Mouse (Mus musculus) C2C12 (cell line): ENCODE measurements around the gene Baz1a.

Experiments used
- CEBPB ChIP-seq: IDR thresholded peaks from one replicate; pipeline ENCODE4 v1.6.1; 2011; ENCODE audit warnings: low read depth, mild to moderate bottlenecking, control low read depth, moderate library complexity
- CTCF ChIP-seq: IDR thresholded peaks from one replicate; pipeline ENCODE4 v1.5.1; 2011; ENCODE audit not compliant: control insufficient read depth, insufficient read depth, insufficient read length
- FOSL1 ChIP-seq: IDR thresholded peaks from one replicate; pipeline ENCODE4 v1.8.0; 2011; ENCODE audit warnings: mild to moderate bottlenecking, low read length; ENCODE audit not compliant: poor library complexity, insufficient read depth, severe bottlenecking
- MAX ChIP-seq: IDR thresholded peaks from one replicate; pipeline ENCODE4 v1.6.1; 2011; ENCODE audit warnings: mild to moderate bottlenecking, control low read depth
- USF1 ChIP-seq: IDR thresholded peaks from one replicate; pipeline ENCODE4 v1.6.1; 2011; ENCODE audit warnings: low read depth, mild to moderate bottlenecking, control low read depth, moderate library complexity

DNA sequence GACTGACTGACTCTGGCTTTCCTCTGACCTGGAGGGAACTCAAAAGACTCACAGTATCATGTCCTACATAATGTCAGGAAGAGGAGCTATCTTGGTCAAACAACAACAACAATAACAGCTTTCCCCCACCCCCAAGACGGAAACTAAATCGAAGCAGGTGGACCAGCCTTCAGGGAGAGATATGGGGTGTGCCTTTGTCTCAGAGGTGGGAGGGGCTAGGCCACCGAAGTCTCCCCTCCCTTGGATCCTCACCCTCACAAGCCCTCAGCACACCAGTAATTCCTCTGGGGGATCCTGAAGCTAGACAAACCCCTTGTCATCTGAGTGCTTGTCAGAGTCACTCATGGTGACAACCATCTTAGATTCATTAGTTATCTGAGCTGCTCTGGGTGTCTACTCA lies 45.7 kb upstream of the Baz1a start:
- no peak for TF ChIP-seq CTCF
- no peak for TF ChIP-seq USF1
- TF ChIP-seq MAX: no peak
- no peak for TF ChIP-seq FOSL1
- TF ChIP-seq CEBPB: no peak
